Mouse (Mus musculus) liver, embryonic 13.5 days (tissue): ENCODE measurements around the gene Prune1. TPM values are rescaled to one million over a fixed set of nuclear protein-coding genes. Genes with fewer than 3 reads are reported as not detected.

ENCODE experiments used
- ATAC-seq: fragments of 200-750 bp; cut with Nextera tagmentation; 2 replicates; pipeline ENCODE4 v1.8.0; 2017; ENCODE audit warnings: low read depth, mild to moderate bottlenecking, moderate number of reproducible peaks, moderate library complexity
- DNase-seq: peaks from one replicate; pipeline ENCODE4 v3.0.0; 2022
- H3K27ac ChIP-seq: fragments of 300-500 bp; sonication (generic); 2 replicates; pipeline ENCODE4 v1.5.1; 2015; ENCODE audit warnings: moderate library complexity, mild to moderate bottlenecking, inconsistent platforms
- H3K27me3 ChIP-seq: fragments of 300-500 bp; sonication (generic); 2 replicates; pipeline ENCODE4 v1.6.1; 2015; ENCODE audit warnings: mild to moderate bottlenecking, inconsistent platforms
- H3K36me3 ChIP-seq: fragments of 300-500 bp; sonication (generic); 2 replicates; pipeline ENCODE4 v1.6.1; 2015; ENCODE audit warnings: mild to moderate bottlenecking, inconsistent platforms
- H3K4me1 ChIP-seq: fragments of 300-500 bp; sonication (generic); replicated peaks from 2 replicates; pipeline ENCODE4 v1.6.1; 2015; ENCODE audit warnings: inconsistent platforms
- H3K4me2 ChIP-seq: fragments of 300-500 bp; sonication (generic); 2 replicates; pipeline ENCODE4 v1.6.1; 2015; ENCODE audit warnings: inconsistent platforms, mild to moderate bottlenecking, moderate library complexity
- H3K4me3 ChIP-seq: fragments of 300-500 bp; sonication (generic); replicated peaks from 2 replicates; pipeline ENCODE4 v1.5.1; 2015; ENCODE audit warnings: mild to moderate bottlenecking, inconsistent platforms
- H3K9ac ChIP-seq: fragments of 300-500 bp; sonication (generic); 2 replicates; pipeline ENCODE4 v1.6.1; 2015; ENCODE audit warnings: mild to moderate bottlenecking, inconsistent platforms
- H3K9me3 ChIP-seq: fragments of 300-500 bp; sonication (generic); replicated peaks from 2 replicates; pipeline ENCODE4 v1.6.1; 2016; ENCODE audit warnings: inconsistent platforms
- WGBS: fragments of 180-500 bp; shearing (Covaris S2); methylation state at CpG from one replicate; pipeline ENCODE4 v1.1.7; 2015; ENCODE audit not compliant: insufficient replicate concordance; 5-methylcytosine and 5-hydroxymethylcytosine counted together
- polyA plus RNA-seq: library from polyadenylated mRNA; unstranded; fragments of >200 nt; fragmentation: Nextera tagmentation; extraction: Ambion mirVana; gene quantifications from 2 replicates; pipeline ENCODE4 v1.2.1, GENCODE M21; 2015

Prune1 gene
- polyA plus RNA-seq, 1 experiment from 2014 or later: 8.6 TPM

GRCm38 (mm10) chr3:95275161-95275560, 6.7 kb downstream of the Prune1 start:
- WGBS: 52% methylated on average over 6 of the region's 6 CpGs

GRCm38 (mm10) chr3:95274453-95274852, 7.4 kb downstream of the Prune1 start:
- H3K9me3 ChIP-seq: no peaks in the 10 kb centered on the region
- DNase-seq (no peak), ATAC-seq (no peak)
- H3K27me3 ChIP-seq: no peaks in the 10 kb centered on the region
- peaks cover 4% of the 10 kb centered on the region; the same call in 1 of the 2 replicates for H3K36me3 ChIP-seq
- H3K4me1 ChIP-seq: peaks cover 64% of the 10 kb centered on the region
- 87% methylated on average over 4 of the region's 4 CpGs for WGBS
- H3K9ac ChIP-seq: no peak overlapping the region
- H3K4me3 ChIP-seq: no peak overlapping the region
- H3K4me2 ChIP-seq: no peak overlapping the region
- no peak overlapping the region for H3K27ac ChIP-seq

More at GRCm38 (mm10) chr3:95275161-95275560, 6.7 kb downstream of the Prune1 start:
- DNase-seq (no peak), ATAC-seq (no peak)
- no peaks in the 10 kb centered on the region for H3K9me3 ChIP-seq
- no peaks in the 10 kb centered on the region for H3K36me3 ChIP-seq
- no peak overlapping the region for H3K4me3 ChIP-seq
- peaks cover 71% of the 10 kb centered on the region for H3K4me1 ChIP-seq
- 0 out of 2 replicates have a peak overlapping the region, but pooled peaks have one; percentile 4 for H3K9ac ChIP-seq
- no peak overlapping the region for H3K4me2 ChIP-seq
- H3K27me3 ChIP-seq: no peaks in the 10 kb centered on the region
- no peak overlapping the region for H3K27ac ChIP-seq

- Histone ChIP-seq H3K36me3 (peaks cover 11% of the 10 kb centered on the region; the same call in 1 of the 2 replicates), H3K9me3 (no peaks in the 10 kb centered on the region), H3K27me3 (no peaks in the 10 kb centered on the region), H3K4me2 (no peak overlapping the region), H3K4me3 (no peak overlapping the region), H3K4me1 (peaks cover 55% of the 10 kb centered on the region), H3K27ac (no peak overlapping the region), H3K9ac (no peak overlapping the region)
- ATAC-seq: no peak
- no peak for DNase-seq
- 81% methylated on average over 5 of the region's 5 CpGs for WGBS
Observed at GRCm38 (mm10) chr3:95273471-95273870, 8.4 kb downstream of the Prune1 start.

GRCm38 (mm10) chr3:95270766-95271364, 11.0 kb downstream of the Prune1 start:
- ATAC-seq (no peak), DNase-seq (no peak)
- 79% methylated on average over 12 of the region's 12 CpGs for WGBS

GRCm38 (mm10) chr3:95269789-95270188, 12.1 kb downstream of the Prune1 start:
- no peak overlapping the region for H3K4me3 ChIP-seq
- H3K4me2 ChIP-seq: no peak overlapping the region
- peaks cover 21% of the 10 kb centered on the region for H3K4me1 ChIP-seq
- peaks cover 42% of the 10 kb centered on the region for H3K36me3 ChIP-seq
- H3K27me3 ChIP-seq: no peaks in the 10 kb centered on the region
- no peak for DNase-seq
- no peak overlapping the region for H3K27ac ChIP-seq
- H3K9me3 ChIP-seq: no peaks in the 10 kb centered on the region
- WGBS: 88% methylated on average over 5 of the region's 5 CpGs
- no peak overlapping the region for H3K9ac ChIP-seq
- ATAC-seq: no peak

More at GRCm38 (mm10) chr3:95270766-95271364, 11.0 kb downstream of the Prune1 start:
- H3K4me2 ChIP-seq: no peak overlapping the region
- no peak overlapping the region for H3K9ac ChIP-seq
- H3K9me3 ChIP-seq: no peaks in the 10 kb centered on the region
- H3K4me1 ChIP-seq: peaks cover 32% of the 10 kb centered on the region
- peaks cover 36% of the 10 kb centered on the region for H3K36me3 ChIP-seq
- H3K27ac ChIP-seq: no peak overlapping the region
- H3K27me3 ChIP-seq: no peaks in the 10 kb centered on the region
- no peak overlapping the region for H3K4me3 ChIP-seq

- Histone ChIP-seq H3K36me3 (peaks cover 54% of the 10 kb centered on the region), H3K27ac (no peak overlapping the region; the same call in 1 of the 2 replicates), H3K9me3 (no peaks in the 10 kb centered on the region), H3K4me3 (no peak overlapping the region), H3K4me1 (peaks cover 14% of the 10 kb centered on the region), H3K9ac (no peak overlapping the region), H3K27me3 (no peaks in the 10 kb centered on the region), H3K4me2 (no peak overlapping the region)
- ATAC-seq (no peak), DNase-seq (no peak)
Observed at GRCm38 (mm10) chr3:95267855-95268254, 14.0 kb downstream of the Prune1 start.

- WGBS: 89% methylated on average over 3 of the region's 3 CpGs
- Histone ChIP-seq H3K9me3 (no peaks in the 10 kb centered on the region), H3K4me1 (peaks cover 14% of the 10 kb centered on the region), H3K9ac (no peak overlapping the region), H3K27me3 (no peaks in the 10 kb centered on the region), H3K27ac (no peak overlapping the region), H3K36me3 (peaks cover 67% of the 10 kb centered on the region), H3K4me3 (no peak overlapping the region), H3K4me2 (no peak overlapping the region)
- DNase-seq (no peak), ATAC-seq (no peak)
Observed at GRCm38 (mm10) chr3:95266052-95266451, 15.8 kb downstream of the Prune1 start.

GRCm38 (mm10) chr3:95264724-95265123, 17.2 kb downstream of the Prune1 start:
- Histone ChIP-seq H3K36me3 (peaks cover 76% of the 10 kb centered on the region), H3K4me3 (no peak overlapping the region), H3K9ac (no peak overlapping the region), H3K9me3 (no peaks in the 10 kb centered on the region), H3K27ac (no peak overlapping the region), H3K4me1 (0 out of 2 replicates have a peak, but pooled peaks cover 11% of the 10 kb centered on the region), H3K27me3 (no peaks in the 10 kb centered on the region), H3K4me2 (no peak overlapping the region)
- no peak for ATAC-seq
- no peak for DNase-seq
- 76% methylated on average over 1 of the region's 1 CpGs for WGBS

GRCm38 (mm10) chr3:95263089-95263739, 18.7 kb downstream of the Prune1 start:
- Histone ChIP-seq H3K27ac (peak overlapping the region; percentile 63), H3K4me1 (0 out of 2 replicates have a peak, but pooled peaks cover 11% of the 10 kb centered on the region), H3K4me2 (no peak overlapping the region), H3K27me3 (no peaks in the 10 kb centered on the region), H3K9ac (no peak overlapping the region), H3K4me3 (no peak overlapping the region), H3K36me3 (peaks cover 72% of the 10 kb centered on the region), H3K9me3 (no peaks in the 10 kb centered on the region)
- ATAC-seq (peak; percentile 78), DNase-seq (peak; percentile 67)
- WGBS: 36% methylated on average over 11 of the region's 11 CpGs

GRCm38 (mm10) chr3:95261975-95262374, 19.9 kb downstream of the Prune1 start:
- Histone ChIP-seq H3K4me1 (0 out of 2 replicates have a peak, but pooled peaks cover 8% of the 10 kb centered on the region), H3K27me3 (no peaks in the 10 kb centered on the region), H3K9me3 (no peaks in the 10 kb centered on the region), H3K4me3 (no peak overlapping the region), H3K36me3 (peaks cover 69% of the 10 kb centered on the region), H3K9ac (no peak overlapping the region), H3K27ac (no peak overlapping the region), H3K4me2 (no peak overlapping the region)
- WGBS: 88% methylated on average over 4 of the region's 4 CpGs
- DNase-seq (no peak), ATAC-seq (no peak)

- DNase-seq (no peak), ATAC-seq (no peak)
- H3K36me3 ChIP-seq: peaks cover 67% of the 10 kb centered on the region
- H3K27me3 ChIP-seq: no peaks in the 10 kb centered on the region
- WGBS: 78% methylated on average over 5 of the region's 5 CpGs
- no peaks in the 10 kb centered on the region for H3K9me3 ChIP-seq
- no peak overlapping the region for H3K27ac ChIP-seq
- H3K4me3 ChIP-seq: no peak overlapping the region
- H3K4me2 ChIP-seq: no peak overlapping the region
- no peak overlapping the region for H3K9ac ChIP-seq
- no peaks in the 10 kb centered on the region for H3K4me1 ChIP-seq
Observed at GRCm38 (mm10) chr3:95256931-95257330, 24.9 kb downstream of the Prune1 start.
